Mouse (Mus musculus): ENCODE measurements around the gene Plekhj1. TPM values are rescaled to one million over a fixed set of nuclear protein-coding genes. Genes with fewer than 3 reads are reported as not detected.
"Not testable (repeated sequence)": the region's sequence is repeated elsewhere in the genome, so short reads cannot be mapped to it uniquely, and the experiment has no call there.

Plekhj1 gene
- polyA plus RNA-seq, 1 experiment: 59.1 TPM

DNA sequence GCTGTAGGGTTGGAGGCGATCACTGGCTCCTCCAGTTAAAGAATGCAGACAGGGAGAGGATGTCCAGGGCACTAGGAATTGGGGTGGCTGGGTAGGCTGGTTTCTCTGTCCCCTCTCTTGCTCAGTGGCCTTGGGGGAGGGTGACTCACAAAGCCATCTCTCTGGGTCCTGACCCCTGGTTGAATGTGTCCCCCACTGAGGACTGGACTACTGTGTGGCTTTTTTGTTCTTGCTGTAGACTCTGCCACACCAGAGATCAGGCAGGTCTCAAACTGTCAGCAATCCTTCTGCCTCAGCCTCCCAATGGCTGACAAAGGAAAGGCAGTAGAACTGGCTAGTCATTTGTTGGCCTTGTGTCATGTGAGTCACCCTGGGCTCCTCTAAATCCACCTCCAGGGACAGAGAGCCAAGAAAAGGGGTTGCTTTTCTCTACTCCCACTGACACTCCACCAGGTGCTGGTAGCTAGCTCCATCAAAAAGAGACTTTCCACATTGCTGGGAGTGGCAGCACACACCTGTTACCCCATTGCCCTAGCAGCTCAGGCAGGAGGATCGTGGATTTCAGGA is 40.0 kb upstream of the Plekhj1 start:
- Histone ChIP-seq H3K4me3 (ENCODE audit: insufficient read depth, low read length) (no peak overlapping the region), H3K4me1 (ENCODE audit: control insufficient read depth, insufficient read depth, low read length) (no peaks in the 10 kb centered on the region), H3K27ac (ENCODE audit: insufficient read depth, low read length) (no peak overlapping the region)
- TF ChIP-seq POLR2A (IDR thresholded peaks at IDR 0.05; ENCODE audit: low read depth, low read length): no peak
- TF ChIP-seq CTCF (IDR thresholded peaks at IDR 0.05; ENCODE audit: borderline replicate concordance, insufficient read depth, low read length): no peak

DNA sequence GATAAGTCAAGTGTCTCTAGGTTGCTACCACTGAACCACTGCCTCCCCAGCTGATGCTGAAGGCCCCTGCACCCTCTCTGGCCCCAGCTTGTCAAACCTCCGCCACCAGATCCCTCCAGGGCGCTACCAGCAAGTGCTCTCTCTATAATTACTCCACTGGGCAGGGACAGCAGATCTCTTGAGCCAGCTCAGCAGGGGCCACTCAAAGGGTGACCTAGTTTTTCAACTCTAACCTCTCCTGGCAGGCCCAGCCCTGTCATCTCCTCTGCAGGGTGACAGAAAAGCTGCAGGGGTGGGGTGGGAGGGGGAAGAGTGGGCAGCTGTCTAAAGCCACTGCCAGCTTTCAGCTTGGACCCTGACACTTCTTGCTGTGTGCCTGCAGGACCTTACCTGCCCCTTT is 39.4 kb upstream of the Plekhj1 start:
- Histone ChIP-seq H3K4me1 (ENCODE audit: control insufficient read depth, insufficient read depth, low read length) (no peaks in the 10 kb centered on the region), H3K27ac (ENCODE audit: insufficient read depth, low read length) (no peak overlapping the region), H3K4me3 (ENCODE audit: insufficient read depth, low read length) (no peak overlapping the region)
- TF ChIP-seq POLR2A (IDR thresholded peaks at IDR 0.05; ENCODE audit: low read depth, low read length) (no peak), CTCF (IDR thresholded peaks at IDR 0.05; ENCODE audit: borderline replicate concordance, insufficient read depth, low read length) (no peak)

GRCm38 (mm10) chr10:80836949-80837379 is 38.5 kb upstream of the Plekhj1 start:
- Histone ChIP-seq H3K4me1 (ENCODE audit: control insufficient read depth, insufficient read depth, low read length) (no peaks in the 10 kb centered on the region), H3K27ac (ENCODE audit: insufficient read depth, low read length) (no peak overlapping the region), H3K4me3 (ENCODE audit: insufficient read depth, low read length) (no peak overlapping the region)
- TF ChIP-seq CTCF (IDR thresholded peaks at IDR 0.05; ENCODE audit: borderline replicate concordance, insufficient read depth, low read length) (no peak), POLR2A (IDR thresholded peaks at IDR 0.05; ENCODE audit: low read depth, low read length) (no peak)

DNA sequence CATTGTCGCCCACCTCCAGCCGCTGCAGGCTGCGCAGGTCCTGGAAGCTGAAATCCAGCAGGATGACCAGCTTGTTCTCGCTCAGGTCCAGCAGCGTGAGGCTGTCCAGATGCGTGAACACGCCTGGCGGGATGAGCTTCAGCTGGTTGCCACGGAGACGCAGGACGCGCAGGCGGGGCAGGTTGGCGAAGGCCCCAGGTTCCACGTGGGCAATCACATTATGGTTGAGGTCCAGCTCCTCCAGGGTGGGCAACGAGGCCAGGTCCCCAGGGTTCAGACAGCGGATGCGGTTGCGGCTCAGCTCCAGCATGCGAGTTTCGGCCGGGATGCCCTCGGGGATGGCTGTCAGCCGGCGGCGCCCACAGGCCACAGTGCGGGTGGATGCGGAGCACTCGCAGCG is 37.2 kb upstream of the Plekhj1 start:
- no peaks in the 10 kb centered on the region for H3K4me1 ChIP-seq (ENCODE audit: control insufficient read depth, insufficient read depth, low read length)
- TF ChIP-seq POLR2A (IDR thresholded peaks at IDR 0.05; ENCODE audit: low read depth, low read length) (no peak), CTCF (IDR thresholded peaks at IDR 0.05; ENCODE audit: borderline replicate concordance, insufficient read depth, low read length) (no peak)
- H3K27ac ChIP-seq (ENCODE audit: insufficient read depth, low read length): no peak overlapping the region
- H3K4me3 ChIP-seq (ENCODE audit: insufficient read depth, low read length): no peak overlapping the region

GRCm38 (mm10) chr10:80832818-80833217 is 34.4 kb upstream of the Plekhj1 start:
- H3K27ac ChIP-seq (ENCODE audit: insufficient read depth, low read length): no peak overlapping the region
- H3K4me1 ChIP-seq (ENCODE audit: control insufficient read depth, insufficient read depth, low read length): no peaks in the 10 kb centered on the region
- H3K4me3 ChIP-seq (ENCODE audit: insufficient read depth, low read length): no peak overlapping the region
- TF ChIP-seq CTCF (IDR thresholded peaks at IDR 0.05; ENCODE audit: borderline replicate concordance, insufficient read depth, low read length): no peak
- no peak for TF ChIP-seq POLR2A (IDR thresholded peaks at IDR 0.05; ENCODE audit: low read depth, low read length)

DNA sequence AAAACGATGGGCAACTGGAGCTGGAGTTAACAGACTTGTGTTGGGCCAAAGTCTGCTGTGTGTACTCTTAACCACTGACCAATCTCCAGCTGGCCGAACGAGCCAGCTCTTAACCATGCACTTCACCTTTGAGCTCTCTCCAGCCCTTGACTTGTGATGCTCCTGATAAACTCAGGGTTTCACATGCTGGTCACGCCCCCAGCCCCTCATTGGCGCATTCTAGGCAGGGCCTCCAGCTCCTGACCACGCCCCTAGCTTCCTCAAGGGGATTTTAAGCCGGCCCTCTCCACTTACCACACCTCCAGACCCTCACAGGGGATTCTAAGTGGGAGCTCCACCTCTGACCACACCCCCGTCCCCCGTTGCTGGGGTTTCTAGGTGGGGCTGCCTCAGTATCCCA is 32.7 kb upstream of the Plekhj1 start:
- H3K4me1 ChIP-seq (ENCODE audit: control insufficient read depth, insufficient read depth, low read length): no peaks in the 10 kb centered on the region
- no peak for TF ChIP-seq CTCF (IDR thresholded peaks at IDR 0.05; ENCODE audit: borderline replicate concordance, insufficient read depth, low read length)
- no peak for TF ChIP-seq POLR2A (IDR thresholded peaks at IDR 0.05; ENCODE audit: low read depth, low read length)
- no peak overlapping the region for H3K27ac ChIP-seq (ENCODE audit: insufficient read depth, low read length)
- H3K4me3 ChIP-seq (ENCODE audit: insufficient read depth, low read length): no peak overlapping the region

- Histone ChIP-seq H3K4me3 (ENCODE audit: insufficient read depth, low read length) (no peak overlapping the region), H3K4me1 (ENCODE audit: control insufficient read depth, insufficient read depth, low read length) (no peaks in the 10 kb centered on the region), H3K27ac (ENCODE audit: insufficient read depth, low read length) (no peak overlapping the region)
- TF ChIP-seq POLR2A (IDR thresholded peaks at IDR 0.05; ENCODE audit: low read depth, low read length): no peak; the same call in 1 of the 2 replicates
- no peak for TF ChIP-seq CTCF (IDR thresholded peaks at IDR 0.05; ENCODE audit: borderline replicate concordance, insufficient read depth, low read length)
Observed at GRCm38 (mm10) chr10:80829359-80830278, 31.2 kb upstream of the Plekhj1 start.

DNA sequence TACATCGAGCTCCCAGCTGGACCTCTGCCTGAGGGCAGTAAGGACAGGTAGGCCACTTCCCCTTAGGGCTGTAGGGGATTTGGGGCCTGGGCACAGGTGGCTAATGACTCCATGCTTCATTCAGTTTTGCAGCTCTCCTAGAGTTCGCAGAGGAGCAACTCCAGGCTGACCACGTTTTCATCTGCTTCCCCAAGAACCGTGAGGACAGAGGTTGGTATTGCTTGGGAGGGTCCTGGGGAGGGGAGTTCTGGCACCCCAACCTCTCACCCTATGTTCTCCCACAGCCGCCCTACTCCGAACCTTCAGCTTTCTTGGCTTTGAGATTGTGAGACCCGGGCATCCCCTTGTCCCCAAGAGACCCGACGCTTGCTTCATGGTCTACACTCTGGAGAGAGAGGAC is 30.2 kb upstream of the Plekhj1 start:
- H3K27ac ChIP-seq (ENCODE audit: insufficient read depth, low read length); H3K4me1 ChIP-seq (ENCODE audit: control insufficient read depth, insufficient read depth, low read length): not testable (repeated sequence)
- H3K4me3 ChIP-seq (ENCODE audit: insufficient read depth, low read length): 0 out of 2 replicates have a peak overlapping the region, but pooled peaks have one; percentile 99

- peak overlapping the region; percentile 99 for H3K4me3 ChIP-seq (ENCODE audit: insufficient read depth, low read length)
- TF ChIP-seq CTCF (IDR thresholded peaks at IDR 0.05; ENCODE audit: borderline replicate concordance, insufficient read depth, low read length) (no peak), POLR2A (IDR thresholded peaks at IDR 0.05; ENCODE audit: low read depth, low read length) (no peak)
- H3K4me1 ChIP-seq (ENCODE audit: control insufficient read depth, insufficient read depth, low read length): no peaks in the 10 kb centered on the region
- no peak overlapping the region for H3K27ac ChIP-seq (ENCODE audit: insufficient read depth, low read length)
Observed at GRCm38 (mm10) chr10:80827870-80828420, 29.5 kb upstream of the Plekhj1 start.

All from embryonic fibroblast, embryonic 13.5 days (primary cell).